Mouse (Mus musculus): ENCODE results near the gene Nelfa.
"Not testable (repeated sequence)": the region's sequence is repeated elsewhere in the genome, so short reads cannot be mapped to it uniquely, and the experiment has no call there.

Nelfa gene

DNA sequence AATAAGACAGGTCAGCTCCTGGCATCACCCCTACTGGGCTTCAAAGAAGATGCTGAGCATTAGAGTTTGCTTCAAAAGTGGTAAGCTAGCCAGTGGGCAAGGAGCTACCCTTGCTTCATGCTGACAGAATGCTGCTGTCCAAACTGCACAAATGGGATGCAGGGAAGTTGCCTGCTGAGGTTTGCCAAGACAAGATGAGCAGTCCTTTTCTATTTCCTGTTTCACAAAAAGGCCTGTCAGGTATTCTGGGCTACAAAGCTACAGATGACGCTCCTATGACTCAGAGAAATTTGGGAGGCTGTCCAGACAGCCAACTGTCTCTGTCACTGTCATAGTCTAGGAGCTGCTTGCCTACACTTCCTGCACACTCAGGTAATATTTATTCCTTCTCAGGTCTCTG, 16.7 kb downstream of the Nelfa start:
- DNase-seq (ENCODE audit: low spot score in 2 of 2), result no peak

DNA sequence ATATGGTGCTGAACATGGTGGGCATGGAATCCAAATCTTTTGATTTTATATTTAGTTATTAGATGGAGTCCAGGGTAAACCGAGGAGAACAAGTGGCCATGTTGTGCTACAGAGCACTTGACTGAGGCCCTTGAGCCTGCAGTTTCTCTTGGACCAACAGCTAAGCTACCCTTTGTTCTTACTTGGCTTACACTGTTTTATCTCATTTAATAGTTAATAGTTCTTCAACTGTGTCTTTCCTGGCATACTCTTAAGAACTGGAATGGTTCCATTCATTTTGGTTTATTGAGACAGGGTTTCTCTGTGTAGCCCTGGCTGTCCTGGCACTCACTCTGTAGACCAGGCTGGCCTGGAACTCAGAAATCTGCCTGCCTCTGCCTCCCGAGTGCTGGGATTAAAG, 19.6 kb downstream of the Nelfa start:
- not testable (repeated sequence) for DNase-seq (ENCODE audit: low spot score in 2 of 2)

DNA sequence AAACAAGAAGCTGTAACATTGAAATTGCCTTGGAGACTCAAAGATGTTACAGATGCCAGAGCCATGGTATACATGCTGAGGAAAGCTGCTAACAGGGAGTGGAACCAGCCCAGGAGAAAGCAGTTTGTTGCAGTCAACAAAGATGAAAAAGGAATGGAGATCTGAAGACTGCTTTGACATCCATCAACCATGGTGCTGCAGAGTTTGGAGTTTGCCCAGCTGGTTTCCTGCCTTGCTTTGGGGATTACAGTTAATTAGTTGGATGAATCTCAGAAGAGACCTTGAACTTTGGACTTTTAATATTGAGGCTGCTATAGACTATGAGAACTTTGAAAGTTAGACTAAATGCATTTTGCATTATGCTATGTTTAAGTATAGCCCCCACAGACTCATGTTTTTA, 21.2 kb downstream of the Nelfa start:
- DNase-seq (ENCODE audit: low spot score in 2 of 2), result not testable (repeated sequence)

DNA sequence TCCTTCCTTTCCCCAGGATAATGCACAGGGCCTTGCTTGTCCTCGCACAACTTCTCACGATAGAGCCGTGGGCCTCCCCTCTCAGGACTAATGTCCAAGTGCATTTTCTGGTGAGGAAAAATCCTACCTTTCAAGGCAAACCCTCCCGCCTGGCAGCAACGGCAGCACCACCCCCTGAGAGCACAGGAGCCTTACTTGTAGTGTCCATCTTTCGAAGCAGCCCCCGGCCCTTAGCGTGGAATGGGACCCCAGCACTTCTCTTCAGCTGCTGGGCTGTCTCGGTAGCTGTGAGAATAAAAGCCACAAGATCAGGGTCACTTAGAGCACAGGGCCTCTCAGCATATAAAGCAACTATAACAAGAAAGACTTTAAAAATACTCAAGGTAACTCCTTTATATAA, 33.0 kb downstream of the Nelfa start:
- no peak for DNase-seq (ENCODE audit: low spot score in 2 of 2)

DNA sequence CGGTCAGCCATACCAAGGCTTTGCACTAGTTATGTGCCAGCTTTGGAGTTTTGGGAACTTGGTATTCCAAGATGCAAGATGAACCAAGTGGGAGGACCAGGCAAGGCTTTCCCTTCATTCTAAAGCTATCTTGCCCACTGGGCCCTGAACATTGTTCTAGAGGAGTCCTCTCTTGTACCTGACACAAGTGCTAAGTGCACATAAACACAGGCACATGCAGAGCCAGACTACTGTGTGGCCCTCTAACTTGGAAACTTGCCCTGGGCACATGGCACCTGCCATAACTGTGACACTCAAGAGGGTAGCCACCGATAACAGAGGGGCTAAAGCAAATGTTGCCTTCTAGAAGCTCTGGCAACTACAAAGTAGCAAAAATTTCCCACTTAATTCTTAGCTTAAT, 33.5 kb downstream of the Nelfa start:
- peak in 1 of 2 experiments; percentile 17 for DNase-seq (ENCODE audit: low spot score in 2 of 2)

DNA sequence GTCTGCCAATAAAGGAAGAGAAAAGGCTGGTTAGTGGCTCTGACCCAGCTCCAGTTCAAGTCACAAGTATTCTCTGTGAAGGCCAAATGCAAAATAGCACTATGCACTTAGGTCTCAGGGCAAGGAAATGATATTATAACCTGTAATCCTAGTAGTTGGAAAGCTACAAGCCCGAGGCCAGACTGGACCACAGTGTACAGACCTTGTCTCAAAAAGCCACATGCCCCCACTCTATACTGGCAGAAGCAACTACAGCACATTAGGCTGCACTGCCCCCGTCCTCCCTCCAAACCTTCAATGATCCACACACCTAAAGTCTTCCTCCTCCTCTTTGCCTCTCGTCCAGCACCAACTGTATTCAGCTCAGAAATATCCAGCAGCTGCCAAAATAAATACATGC, 34.9 kb downstream of the Nelfa start:
- peak in 1 of 2 experiments; percentile 6 for DNase-seq (ENCODE audit: low spot score in 2 of 2)

DNA sequence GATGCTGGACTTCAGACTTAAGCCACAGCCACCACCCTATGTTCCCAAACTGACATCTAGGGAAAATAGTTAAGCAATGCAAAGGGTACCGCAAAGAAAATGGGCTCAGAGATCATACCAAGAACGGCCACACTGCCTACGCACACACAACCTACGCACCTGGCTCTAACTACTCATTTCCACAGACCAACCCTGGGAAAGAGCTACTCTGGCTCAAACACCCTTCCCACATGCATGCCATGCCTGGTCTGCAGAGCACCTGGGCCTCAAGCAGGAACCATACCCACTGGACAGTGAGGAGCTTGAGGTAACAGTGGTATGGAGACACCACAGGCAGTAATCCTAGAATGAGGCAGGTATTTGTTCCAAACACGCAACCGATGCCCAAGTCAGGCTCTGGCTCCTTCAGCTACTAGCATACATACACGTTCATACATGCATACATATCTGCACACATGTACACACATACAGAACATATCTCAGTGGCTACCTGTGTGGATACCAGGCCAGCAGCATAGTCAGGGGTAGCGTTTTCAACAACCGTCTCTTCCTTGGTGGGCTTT, 35.4 kb downstream of the Nelfa start:
- peak; percentile 13 to 44 for DNase-seq (ENCODE audit: low spot score in 2 of 2)

DNA sequence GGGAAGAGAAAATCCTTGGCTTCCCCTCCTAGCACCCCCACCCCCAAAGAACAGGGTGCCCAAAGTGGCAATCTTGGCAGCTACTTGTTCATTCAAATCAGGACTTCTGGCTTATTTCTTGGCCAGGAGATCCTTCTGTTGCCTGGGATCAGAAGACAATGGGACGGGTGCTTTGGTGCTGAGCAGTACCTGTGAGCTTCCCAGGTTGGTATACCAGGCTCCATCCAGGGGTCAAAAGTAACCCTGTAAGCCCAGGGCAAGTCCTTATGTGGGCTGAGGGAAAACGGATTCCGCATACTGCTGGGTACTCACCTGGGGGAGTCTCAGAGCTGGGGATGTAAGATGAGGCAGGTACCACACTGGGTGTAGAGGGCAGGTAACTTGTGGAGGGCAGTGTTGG, 36.1 kb downstream of the Nelfa start:
- DNase-seq (ENCODE audit: low spot score in 2 of 2), result peak in 1 of 2 experiments; percentile 40

DNA sequence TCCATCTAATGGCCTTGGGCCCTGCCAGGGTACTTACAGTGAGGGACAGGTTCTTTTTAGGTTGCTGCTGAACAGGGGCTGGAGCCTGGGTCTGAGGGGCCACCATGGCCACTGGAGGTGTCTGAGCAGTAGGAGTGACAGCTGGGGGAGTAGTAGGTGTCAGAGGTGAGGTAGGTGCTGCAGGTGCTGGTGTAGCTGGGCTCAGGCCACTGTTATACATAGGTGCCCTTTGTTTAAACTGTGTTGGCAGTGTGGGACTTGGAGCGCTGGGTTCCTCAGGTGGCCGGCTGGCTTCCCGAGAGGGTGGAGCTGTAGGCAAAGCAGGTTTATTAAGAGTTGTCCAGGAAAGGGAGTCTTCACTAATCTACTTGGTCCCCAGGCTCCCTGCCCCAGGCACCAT, 37.0 kb downstream of the Nelfa start:
- peak in 1 of 2 experiments; percentile 44 for DNase-seq (ENCODE audit: low spot score in 2 of 2)

DNA sequence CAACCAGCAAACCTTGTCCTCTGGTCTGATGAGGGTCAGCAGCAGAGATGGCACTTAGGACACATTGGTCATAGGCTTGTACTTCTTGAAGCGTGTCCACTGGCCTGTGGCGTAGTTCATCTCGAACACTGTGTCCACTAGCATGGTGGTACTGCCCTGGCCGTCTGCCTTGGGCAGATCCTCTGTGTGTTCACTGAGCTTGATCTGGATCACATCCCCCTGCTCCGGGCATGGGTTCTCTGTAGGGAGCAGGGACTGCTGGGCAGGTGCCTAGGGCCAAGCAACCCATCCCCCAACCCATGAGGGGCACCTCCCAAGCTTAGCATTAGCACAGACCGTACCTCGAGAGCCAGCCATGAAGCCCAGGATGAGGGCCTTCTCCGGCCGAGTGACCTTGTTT, 37.5 kb downstream of the Nelfa start:
- peak in 1 of 2 experiments; percentile 58 for DNase-seq (ENCODE audit: low spot score in 2 of 2)

DNA sequence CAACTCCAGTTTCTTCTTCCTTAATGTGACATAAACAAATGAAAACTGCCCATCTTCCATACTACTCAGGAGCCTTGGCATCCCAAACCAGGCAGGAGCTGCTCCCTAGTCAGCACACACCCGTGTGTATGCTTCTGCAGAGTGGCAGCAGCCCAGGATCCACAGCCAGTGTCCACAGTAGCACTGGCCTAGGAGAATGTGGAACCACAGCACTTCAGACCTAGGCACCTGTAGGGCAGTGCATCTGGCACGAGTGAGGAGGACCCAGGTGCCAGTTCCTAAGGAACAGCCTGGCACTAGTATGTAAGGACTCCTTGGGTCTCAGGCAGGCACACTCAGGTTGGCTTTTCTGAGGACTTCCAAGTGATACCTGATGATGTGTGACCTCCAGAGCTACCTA, 39.1 kb downstream of the Nelfa start:
- peak in 1 of 2 experiments; percentile 47 for DNase-seq (ENCODE audit: low spot score in 2 of 2)

DNA sequence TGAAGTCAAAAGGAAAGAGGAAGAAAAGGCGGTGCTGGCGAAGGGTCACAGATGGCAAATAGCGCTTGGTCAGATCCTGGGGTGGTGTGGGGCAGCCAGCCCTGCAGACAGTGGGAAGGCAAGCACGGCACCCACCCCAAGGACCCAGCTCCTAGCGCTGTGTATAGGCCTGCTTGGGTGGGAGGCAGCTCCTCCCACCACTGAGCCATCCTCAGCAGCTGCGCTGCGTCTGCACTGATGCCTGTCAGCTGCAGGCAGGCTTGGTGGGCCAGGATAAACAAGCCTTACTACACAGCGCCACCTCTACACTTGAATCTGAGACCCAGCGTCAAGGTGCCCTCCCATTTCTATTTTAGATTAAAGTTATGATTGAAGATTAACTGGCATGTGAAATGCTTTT, 41.1 kb downstream of the Nelfa start:
- DNase-seq (ENCODE audit: low spot score in 2 of 2), result peak in 1 of 2 experiments; percentile 49

DNA sequence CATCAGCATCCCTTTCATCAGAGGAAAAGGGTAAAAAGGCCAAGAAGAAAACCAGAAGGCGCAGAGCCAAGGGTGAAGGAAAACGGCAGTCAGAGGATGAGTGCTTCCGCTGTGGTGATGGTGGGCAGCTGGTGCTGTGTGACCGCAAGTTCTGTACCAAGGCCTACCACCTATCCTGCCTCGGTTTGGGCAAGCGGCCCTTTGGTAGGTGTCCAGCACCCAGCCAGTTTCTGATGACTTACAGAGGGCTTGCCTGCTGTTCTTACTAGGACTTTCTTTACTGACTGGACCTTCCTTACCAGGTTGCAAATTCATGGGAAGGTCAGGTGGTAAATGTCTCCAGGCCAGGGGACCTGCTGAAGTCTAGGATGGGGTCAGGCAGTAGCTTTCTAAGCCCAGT, 42.8 kb downstream of the Nelfa start:
- DNase-seq (ENCODE audit: low spot score in 2 of 2), result peak in 1 of 2 experiments; percentile 51

DNA sequence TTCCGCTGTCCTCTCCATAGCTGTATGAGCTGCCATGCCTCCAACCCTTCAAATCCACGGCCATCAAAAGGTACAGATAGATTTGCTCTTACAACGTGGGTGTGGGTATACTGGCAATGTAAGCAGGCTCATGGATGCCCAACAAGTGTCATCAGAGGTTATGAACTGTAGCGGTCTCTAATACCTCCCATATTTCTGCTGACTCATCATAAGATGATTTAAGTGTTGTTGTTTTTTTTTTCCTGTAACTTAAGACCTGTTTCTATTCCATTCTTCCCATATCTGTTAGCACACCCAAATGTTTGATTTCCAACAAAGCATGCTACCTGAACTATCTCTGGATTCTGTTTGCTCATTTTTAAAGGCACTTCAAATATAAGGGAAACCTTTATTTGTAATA, 55.1 kb downstream of the Nelfa start:
- no peak for DNase-seq (ENCODE audit: low spot score in 2 of 2)

DNA sequence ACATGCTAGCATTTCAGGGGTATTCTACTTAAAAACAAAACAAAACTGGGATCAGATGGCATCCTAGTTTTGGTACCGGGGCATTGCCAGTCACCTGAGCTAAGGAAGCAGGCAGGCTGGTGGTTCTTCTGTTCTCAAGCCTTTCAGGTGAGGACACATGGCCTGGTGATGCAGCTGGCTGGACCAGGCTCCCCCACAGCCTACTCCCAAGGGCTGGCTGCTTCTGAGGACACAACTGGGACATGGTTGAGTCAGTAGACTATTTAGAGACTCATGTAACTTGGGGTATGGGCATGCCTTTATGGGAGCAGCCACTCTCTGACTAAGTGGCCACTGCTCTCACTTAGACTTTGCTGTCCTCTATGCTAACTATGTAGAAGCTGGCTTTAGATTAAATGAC, 60.7 kb downstream of the Nelfa start:
- DNase-seq (ENCODE audit: low spot score in 2 of 2), result no peak

DNA sequence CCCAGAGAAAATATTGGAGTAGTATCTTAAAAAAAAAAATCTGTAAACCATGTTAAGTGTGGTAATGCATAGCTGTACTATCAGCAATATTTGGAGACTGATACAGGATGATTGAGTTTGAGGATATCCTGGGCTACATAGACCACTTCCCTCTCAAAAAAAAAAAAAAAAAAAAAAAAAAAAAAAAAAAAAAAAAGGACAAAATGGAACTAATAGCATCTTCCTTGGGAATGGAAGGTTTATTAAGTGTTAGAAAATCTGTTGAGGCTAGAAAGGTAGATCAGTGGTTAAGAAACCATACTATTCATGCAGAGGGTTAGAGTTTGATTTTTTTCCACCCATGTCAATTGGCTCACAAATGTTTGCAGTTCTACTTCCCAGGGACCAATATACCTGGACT, 78.5 kb downstream of the Nelfa start:
- DNase-seq (ENCODE audit: low spot score in 2 of 2), result no peak

DNA sequence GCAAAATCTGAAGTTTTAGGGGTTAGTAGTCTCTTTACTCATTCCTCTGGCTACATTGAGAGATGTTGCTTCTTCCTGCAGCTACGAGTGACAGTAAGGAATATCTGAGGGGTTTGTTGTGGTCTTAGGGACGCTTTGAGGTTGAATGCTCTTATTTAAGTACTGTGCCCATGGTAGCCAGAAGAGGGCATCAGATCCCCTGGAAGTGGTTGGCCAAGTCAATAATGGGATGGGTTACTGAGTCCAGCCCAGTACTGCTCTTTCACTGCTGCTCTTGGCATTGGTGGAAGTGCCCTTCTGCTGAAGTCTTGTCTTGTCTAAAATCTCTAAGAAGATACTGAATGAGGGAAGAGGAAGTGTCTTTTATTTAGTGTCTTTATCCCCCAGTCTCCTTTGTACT, 82.2 kb downstream of the Nelfa start:
- DNase-seq (ENCODE audit: low spot score in 2 of 2), result no peak

DNA sequence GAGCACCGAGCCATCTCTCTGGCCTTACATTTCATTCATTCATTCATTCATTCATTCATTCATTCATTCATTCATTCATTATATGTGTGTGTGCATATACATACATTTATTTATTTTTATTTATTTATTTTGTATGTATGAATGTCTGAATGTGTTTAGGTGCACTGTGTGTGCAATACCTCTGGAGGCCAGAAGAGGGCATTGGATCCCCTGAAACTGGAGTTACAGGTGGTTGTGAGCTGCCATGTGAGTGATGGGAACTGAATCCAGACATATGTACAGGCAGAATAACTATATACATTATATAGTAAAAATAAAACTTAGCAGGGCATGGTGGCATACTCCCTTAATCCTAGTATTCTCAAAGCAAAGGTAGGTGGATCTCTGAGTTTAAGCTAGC, 83.1 kb downstream of the Nelfa start:
- no peak for DNase-seq (ENCODE audit: low spot score in 2 of 2)

DNA sequence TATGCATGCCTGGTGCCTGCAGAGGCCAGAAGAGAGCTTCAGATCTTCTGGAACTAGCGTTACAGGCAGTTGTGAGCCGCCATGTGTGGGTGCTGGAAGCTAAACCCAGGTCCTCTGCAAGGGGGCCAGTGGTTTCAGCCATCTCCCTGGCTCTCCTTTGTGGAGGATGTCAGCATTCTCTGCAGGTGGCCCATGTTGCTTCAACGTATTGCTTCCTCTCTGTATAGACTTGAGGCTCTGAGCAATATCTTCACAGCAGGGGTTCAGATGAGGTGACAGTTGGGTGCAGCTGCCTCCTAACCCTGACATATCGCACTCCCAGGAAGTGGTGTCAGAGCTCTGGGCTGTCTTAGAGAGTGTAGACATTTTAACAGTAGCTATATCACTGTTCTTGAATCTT, 84.7 kb downstream of the Nelfa start:
- no peak for DNase-seq (ENCODE audit: low spot score in 2 of 2)

Measured in urinary bladder, postnatal 4 days (tissue).